Mouse (Mus musculus) testis, adult 2 months (tissue): Measurements from ENCODE around the gene Auts2. TPM values are rescaled to one million over a fixed set of nuclear protein-coding genes. Genes with fewer than 3 reads are reported as not detected.

Source experiments
- H3K27ac ChIP-seq: fragments of 200-500 bp; 2 replicates; pipeline ENCODE4 v1.5.1; 2012; ENCODE audit warnings: low read depth, low read length; ENCODE audit not compliant: control insufficient read depth, insufficient read depth
- H3K27me3 ChIP-seq: fragments of 200-500 bp; 2 replicates; pipeline ENCODE4 v1.6.1; 2012; ENCODE audit warnings: mild to moderate bottlenecking, low read length, moderate library complexity; ENCODE audit not compliant: control insufficient read depth, insufficient read depth
- H3K36me3 ChIP-seq: fragments of 200-500 bp; 2 replicates; pipeline ENCODE4 v1.6.1; 2012; ENCODE audit warnings: mild to moderate bottlenecking, low read length; ENCODE audit not compliant: control insufficient read depth, insufficient read depth
- H3K4me1 ChIP-seq: fragments of 200-500 bp; 2 replicates; pipeline ENCODE4 v1.6.1; 2012; ENCODE audit warnings: low read length; ENCODE audit not compliant: control insufficient read depth, insufficient read depth
- H3K4me3 ChIP-seq: fragments of 200-500 bp; 2 replicates; pipeline ENCODE4 v1.5.1; 2012; ENCODE audit warnings: low read depth, mild to moderate bottlenecking, low read length, moderate library complexity, mixed read lengths; ENCODE audit not compliant: control insufficient read depth
- CTCF ChIP-seq: fragments of 200-500 bp; IDR thresholded peaks from 2 replicates; pipeline ENCODE4 v1.5.1; 2012; ENCODE audit warnings: low read depth, mild to moderate bottlenecking, inconsistent platforms, low read length, moderate library complexity; ENCODE audit not compliant: control insufficient read depth, insufficient read depth, insufficient replicate concordance
- POLR2A ChIP-seq: fragments of 200-500 bp; IDR thresholded peaks from 2 replicates; pipeline ENCODE4 v1.6.1; 2012; ENCODE audit warnings: low read depth, mild to moderate bottlenecking, inconsistent platforms, low read length, moderate library complexity; ENCODE audit not compliant: control insufficient read depth
- polyA plus RNA-seq: library from polyadenylated mRNA; depleted of rRNA; stranded (reverse); fragments of >200 nt; gene quantifications from 2 replicates; pipeline ENCODE4 v1.2.3, GENCODE M21; 2012

Gene Auts2
- polyA plus RNA-seq, 1 experiment, result 4.3 TPM

- Histone ChIP-seq H3K27ac (no peak overlapping the region), H3K27me3 (no peaks in the 10 kb centered on the region), H3K4me1 (no peaks in the 10 kb centered on the region), H3K36me3 (no peaks in the 10 kb centered on the region), H3K4me3 (no peak overlapping the region)
- TF ChIP-seq CTCF, result no peak
- no peak for TF ChIP-seq POLR2A
These were observed 793.9 kb downstream of the Auts2 start for GRCm38 (mm10) chr5:131749211-131749610.

DNA sequence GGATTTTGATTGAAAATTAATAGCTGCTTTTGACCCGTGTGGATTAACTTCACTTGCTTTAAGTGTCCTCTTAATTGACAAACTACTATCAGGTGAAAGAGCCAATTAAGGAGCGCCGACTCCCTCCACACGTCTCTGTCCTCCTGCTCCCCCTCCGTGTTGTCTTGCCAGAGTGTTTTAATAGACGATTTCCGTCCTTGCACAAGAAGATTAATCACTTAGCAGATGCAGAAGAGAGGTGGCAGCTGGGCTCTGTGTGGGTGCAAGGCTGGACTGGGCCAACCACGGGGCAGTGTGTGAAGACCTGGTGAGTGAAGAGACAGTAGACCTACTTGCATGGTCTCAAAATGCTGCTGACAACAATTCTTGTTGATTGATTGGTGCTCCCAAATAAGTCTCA lies 800.1 kb downstream of the Auts2 start:
- H3K27ac ChIP-seq, result no peak overlapping the region
- no peaks in the 10 kb centered on the region for H3K4me1 ChIP-seq
- no peaks in the 10 kb centered on the region for H3K27me3 ChIP-seq
- no peak overlapping the region for H3K4me3 ChIP-seq
- TF ChIP-seq POLR2A (no peak), CTCF (no peak)
- no peaks in the 10 kb centered on the region for H3K36me3 ChIP-seq

DNA sequence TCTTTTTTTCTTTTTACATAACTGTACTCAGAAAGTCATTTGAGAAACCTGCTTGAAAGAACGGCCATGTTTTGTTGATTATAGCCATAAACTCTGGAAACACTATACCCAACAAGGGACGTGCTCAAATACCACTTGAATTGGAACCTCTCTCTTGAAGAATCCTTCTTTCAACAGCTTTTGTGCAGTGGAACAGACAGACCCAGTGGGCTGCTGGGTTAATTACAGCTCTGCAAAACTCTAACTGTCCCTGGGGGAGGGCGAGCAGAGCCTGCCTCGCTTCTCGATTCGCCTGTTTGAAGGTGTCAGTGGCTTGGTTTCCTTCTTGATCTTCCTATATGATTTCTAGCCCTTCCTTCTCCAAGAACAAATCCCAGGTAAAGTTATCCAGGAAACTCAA lies 805.7 kb downstream of the Auts2 start:
- Histone ChIP-seq H3K36me3 (no peaks in the 10 kb centered on the region), H3K27ac (no peak overlapping the region), H3K4me1 (no peaks in the 10 kb centered on the region), H3K4me3 (no peak overlapping the region), H3K27me3 (no peaks in the 10 kb centered on the region)
- TF ChIP-seq POLR2A (no peak), CTCF (no peak)

GRCm38 (mm10) chr5:131733324-131733660 lies 809.9 kb downstream of the Auts2 start:
- Histone ChIP-seq H3K27me3 (no peaks in the 10 kb centered on the region), H3K4me1 (no peaks in the 10 kb centered on the region), H3K36me3 (no peaks in the 10 kb centered on the region), H3K4me3 (no peak overlapping the region), H3K27ac (no peak overlapping the region; the same call in 1 of the 2 replicates)
- TF ChIP-seq POLR2A, result no peak
- no peak for TF ChIP-seq CTCF

DNA sequence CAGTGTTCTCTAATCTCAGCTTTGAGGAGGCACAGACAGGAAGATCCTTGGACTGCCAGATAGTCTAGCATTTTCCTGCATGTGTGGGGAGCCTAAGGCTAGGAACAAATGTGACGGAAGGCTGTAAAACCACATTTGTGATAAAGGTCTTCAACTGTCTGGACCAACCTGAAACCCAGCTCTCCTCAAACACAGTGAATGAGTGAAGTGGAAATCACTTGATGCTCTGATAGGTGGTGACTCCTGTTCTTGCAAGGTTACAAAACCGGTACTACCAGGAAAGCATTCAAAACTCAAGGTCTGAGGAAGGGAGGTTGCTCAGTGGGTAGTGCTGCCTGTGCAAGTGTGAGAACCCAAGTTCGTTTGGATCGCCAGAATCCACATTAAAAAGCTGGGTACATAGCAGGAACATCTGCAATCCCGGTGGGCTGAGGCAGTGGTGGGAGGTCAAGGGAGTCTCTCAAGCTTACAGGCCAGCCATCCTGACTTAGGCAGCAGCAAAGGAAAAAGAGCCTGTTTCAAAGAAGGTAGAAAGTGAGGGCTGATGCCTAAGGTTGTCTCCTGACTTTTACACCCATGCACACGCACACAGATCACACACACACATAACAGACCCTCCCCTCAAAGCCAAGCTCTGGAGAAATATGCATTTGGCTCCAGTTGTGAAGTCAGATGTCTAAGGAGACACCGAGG lies 810.4 kb downstream of the Auts2 start:
- Histone ChIP-seq H3K36me3 (no peaks in the 10 kb centered on the region), H3K27me3 (no peaks in the 10 kb centered on the region), H3K27ac (no peak overlapping the region; the same call in 1 of the 2 replicates), H3K4me1 (no peaks in the 10 kb centered on the region), H3K4me3 (no peak overlapping the region)
- TF ChIP-seq POLR2A, result no peak
- TF ChIP-seq CTCF, result no peak

- Histone ChIP-seq H3K27me3 (no peaks in the 10 kb centered on the region), H3K27ac (no peak overlapping the region), H3K4me1 (no peaks in the 10 kb centered on the region), H3K36me3 (no peaks in the 10 kb centered on the region), H3K4me3 (no peak overlapping the region)
- TF ChIP-seq POLR2A (no peak), CTCF (no peak)
These were observed 813.7 kb downstream of the Auts2 start for GRCm38 (mm10) chr5:131729456-131729855.

DNA sequence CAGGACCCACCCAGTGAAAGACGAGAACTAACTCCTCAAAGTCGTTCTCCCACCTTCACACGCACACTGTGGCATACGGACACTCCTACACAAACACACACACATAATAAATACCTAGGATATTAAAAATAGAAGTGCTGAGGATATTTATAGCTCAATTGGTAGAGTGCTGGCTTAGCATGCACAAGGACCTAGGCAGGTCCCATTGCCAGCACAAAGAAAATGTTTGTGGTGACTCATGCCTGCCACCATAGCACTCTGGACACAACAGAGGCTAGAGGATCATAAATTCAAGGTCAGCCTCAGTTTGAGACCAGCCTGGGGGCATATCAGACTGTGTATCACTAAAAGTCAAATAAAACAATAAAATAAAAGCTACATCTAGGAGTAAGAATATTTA lies 815.2 kb downstream of the Auts2 start:
- H3K4me1 ChIP-seq, result no peaks in the 10 kb centered on the region
- no peaks in the 10 kb centered on the region for H3K27me3 ChIP-seq
- H3K27ac ChIP-seq, result no peak overlapping the region
- no peaks in the 10 kb centered on the region for H3K36me3 ChIP-seq
- H3K4me3 ChIP-seq, result no peak overlapping the region
- TF ChIP-seq CTCF, result no peak
- TF ChIP-seq POLR2A, result no peak

- Histone ChIP-seq H3K4me1 (no peaks in the 10 kb centered on the region), H3K27ac (no peak overlapping the region), H3K36me3 (no peaks in the 10 kb centered on the region), H3K4me3 (no peak overlapping the region), H3K27me3 (no peaks in the 10 kb centered on the region)
- TF ChIP-seq POLR2A (no peak), CTCF (no peak)
These were observed 818.6 kb downstream of the Auts2 start for GRCm38 (mm10) chr5:131724508-131724907.
